Mouse (Mus musculus) frontal cortex, postnatal 14 days (tissue): ENCODE results near the gene Sik3.
A peak's percentile ranks its signal among the peaks of the same experiment; 100 is the strongest.
"Not testable (repeated sequence)": the region's sequence is repeated elsewhere in the genome, so short reads cannot be mapped to it uniquely, and the experiment has no call there.

Experiments
- DNase-seq, 2 experiments: peaks; one replicate each; pipeline ENCODE4 v3.0.0; 2022; ENCODE audit warnings: low spot score in 2 of 2

Sik3 gene

DNA sequence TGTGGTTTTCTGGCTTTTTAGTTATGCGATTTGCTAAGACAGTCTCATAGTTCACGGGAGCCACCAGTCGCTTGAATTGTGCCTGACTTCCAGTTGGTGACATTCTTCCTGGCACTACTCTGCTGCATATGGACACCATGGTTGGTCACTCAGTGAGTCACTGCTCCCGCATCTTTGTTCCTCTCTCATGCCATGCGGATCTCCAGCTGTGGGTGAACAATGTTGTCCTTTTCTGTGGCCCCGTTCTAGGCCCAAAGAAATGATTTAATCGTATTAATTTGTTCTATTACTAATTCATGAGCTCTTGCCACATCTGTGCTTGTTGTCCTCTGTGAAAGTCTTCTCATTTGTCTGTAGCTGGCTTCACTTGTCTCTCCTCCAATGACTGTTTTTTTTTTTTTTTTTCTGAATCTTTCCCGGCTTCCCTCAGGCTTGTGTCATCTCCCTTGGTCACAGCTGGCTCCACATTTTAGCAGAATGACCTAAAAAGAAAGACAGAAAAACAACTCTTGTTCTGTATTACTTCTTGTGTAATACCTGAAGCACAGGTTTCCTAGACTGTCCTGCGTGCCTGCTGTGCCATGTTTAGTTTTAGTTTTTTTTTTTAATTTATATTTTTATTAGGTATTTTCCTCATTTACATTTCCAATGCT, 40.5 kb downstream of the Sik3 start:
- DNase-seq = no peak

DNA sequence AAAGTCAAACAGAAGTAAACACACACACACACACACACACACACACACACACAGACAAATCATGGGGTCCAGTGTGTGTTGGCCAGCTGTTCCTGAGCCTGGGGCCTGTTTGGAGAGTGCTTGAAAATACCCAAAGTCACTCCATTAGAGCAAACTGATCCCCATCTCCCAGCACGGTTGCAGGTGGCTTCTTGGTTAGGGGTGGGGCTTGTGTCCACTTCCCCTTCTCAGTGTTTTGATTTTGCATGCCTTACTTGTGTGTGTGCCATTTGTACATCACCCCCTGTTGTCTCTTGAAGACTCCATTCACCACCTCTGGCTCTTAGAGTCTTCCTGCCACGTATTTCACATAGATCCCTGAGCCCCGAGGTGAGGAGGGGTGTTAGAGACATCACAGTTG, 45.4 kb downstream of the Sik3 start:
- no peak for DNase-seq

GRCm38 (mm10) chr9:46060249-46060648, 47.6 kb downstream of the Sik3 start:
- DNase-seq = no peak

- peak in 1 of 2 experiments; percentile 17 for DNase-seq
Observed at GRCm38 (mm10) chr9:46061696-46062425, 49.2 kb downstream of the Sik3 start.

DNA sequence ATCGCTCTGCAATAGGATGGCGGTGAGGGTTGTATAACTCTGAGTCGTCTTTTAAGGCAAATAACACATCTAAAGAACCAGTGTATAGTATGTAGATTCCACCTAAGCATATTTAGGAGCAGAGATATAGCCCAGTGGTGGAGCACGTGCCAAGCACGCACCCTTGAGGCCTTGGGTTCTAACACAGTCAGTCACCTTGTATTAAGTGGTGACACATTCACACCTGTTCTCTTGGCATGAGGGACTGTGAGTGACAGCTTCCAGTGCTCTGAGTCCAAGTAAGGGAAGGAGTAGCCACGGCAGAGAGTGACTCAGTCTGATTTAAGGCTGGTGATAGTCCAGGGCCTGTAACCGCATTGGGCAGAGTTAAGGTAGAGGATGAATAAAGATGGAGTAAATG, 51.7 kb downstream of the Sik3 start:
- no peak for DNase-seq

DNA sequence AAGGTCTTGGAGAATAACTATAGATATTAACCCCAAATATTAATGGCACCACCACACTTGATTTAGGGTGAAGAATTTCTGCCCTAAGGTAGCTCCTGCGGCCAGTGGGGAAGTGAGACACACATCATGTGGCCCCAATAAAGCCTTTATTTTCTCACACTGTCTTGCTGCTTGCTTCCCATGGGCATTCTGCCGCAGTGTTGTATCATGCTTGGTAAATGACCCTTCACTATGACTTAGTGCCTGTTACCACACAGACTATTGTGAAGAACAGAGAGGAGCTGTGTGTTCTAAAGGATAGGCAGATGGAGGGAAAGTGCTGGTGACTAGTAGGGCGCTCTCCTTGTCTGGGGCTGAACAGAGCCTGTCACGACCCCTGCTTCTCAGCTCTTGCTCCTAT, 54.1 kb downstream of the Sik3 start:
- DNase-seq = no peak

GRCm38 (mm10) chr9:46067691-46068090, 55.1 kb downstream of the Sik3 start:
- DNase-seq = no peak

DNA sequence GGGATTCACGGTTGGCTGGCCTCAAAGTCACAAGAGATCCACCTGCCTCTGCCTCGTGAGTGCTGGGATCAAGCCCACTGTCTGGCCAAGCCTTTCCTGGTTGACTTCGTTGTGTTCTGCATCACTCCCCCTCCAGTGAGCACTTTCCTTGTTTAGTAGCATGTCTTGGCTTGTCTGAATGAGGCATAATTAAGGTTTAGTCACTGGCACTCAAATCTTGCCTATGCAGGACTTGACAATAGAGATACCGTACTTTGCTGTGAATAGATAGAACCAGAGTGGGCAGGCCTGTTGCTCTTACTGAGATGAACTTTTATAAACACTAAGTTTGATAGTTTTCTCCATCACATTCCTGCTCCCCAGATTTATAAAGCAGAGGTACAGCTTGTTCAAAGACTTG, 56.4 kb downstream of the Sik3 start:
- no peak for DNase-seq

DNA sequence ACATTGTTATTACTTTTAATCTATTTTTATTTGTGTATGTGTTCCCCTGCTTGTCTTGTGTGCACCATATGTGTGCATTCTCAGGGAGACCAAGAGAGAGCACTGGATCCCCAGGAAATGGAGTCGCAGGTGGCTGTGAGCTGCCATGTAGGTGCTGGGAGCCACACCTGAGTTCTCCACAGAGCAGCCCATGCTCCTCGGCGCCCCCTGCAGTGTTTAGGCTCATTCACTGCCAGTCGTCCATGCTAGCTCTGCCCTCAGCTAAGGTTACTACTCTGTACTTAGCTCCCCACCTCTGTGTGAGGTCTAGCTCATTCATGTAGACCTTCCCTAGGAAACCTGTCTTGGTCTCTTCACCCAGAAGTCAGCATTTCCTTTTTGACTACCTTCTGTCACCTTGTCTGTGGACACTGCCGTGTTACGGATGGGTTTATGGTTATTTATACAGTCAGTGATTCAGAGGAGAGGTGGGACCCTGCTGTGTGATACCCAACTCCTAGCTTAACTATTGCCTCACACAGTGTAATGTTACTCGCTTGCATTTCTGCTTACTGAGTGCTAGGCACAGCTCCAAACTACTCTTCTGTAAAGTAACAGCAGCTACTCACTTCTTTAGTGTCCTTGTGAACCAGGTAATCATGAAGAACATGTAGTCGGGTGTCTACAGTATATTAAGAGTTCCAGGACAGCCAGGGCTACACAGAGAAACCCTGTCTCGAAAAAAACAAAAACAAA, 59.6 kb downstream of the Sik3 start:
- no peak for DNase-seq

- no peak for DNase-seq
Observed at GRCm38 (mm10) chr9:46073443-46073842, 60.8 kb downstream of the Sik3 start.

DNA sequence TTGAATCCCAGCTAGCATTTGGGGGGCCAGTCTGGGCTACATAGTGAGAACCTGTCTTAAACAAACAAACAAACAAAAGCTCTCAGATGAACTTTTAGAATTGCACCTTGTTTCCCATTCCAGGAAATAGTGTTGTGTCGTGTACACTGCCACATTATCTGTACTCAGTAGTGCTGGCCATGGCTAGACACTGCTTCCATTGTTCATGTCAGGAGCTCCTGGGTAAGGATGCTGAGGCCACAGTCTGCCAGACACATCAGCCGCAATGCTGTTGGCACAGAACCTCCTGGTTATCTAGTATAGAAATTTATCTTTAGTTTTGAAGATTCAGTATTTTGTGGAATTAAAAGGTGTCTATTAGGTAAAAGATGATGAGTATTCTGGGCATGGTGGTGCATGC, 63.0 kb downstream of the Sik3 start:
- no peak for DNase-seq

DNA sequence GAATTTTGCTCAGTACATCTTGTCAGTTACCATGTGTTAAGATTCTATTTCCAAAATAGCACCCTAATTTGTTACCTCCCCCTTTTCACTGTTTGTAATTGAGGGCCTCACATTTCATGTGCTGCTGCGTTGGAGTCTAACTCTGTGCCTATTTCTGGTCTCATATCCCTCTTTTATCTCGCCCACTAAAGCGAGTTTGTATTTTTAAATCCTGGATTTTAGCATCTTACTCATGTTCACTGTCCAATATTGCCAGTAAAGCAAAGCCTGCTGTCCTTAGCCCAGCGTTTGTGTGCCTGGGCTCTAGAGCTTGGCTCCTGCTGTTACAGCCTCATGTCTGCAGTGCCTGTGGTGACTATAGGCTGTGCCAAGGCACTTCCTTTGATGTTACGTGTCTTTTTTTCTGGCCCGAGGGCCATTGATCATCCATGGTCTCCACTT, 69.8 kb downstream of the Sik3 start:
- DNase-seq = peak in 1 of 2 experiments; percentile 21

DNA sequence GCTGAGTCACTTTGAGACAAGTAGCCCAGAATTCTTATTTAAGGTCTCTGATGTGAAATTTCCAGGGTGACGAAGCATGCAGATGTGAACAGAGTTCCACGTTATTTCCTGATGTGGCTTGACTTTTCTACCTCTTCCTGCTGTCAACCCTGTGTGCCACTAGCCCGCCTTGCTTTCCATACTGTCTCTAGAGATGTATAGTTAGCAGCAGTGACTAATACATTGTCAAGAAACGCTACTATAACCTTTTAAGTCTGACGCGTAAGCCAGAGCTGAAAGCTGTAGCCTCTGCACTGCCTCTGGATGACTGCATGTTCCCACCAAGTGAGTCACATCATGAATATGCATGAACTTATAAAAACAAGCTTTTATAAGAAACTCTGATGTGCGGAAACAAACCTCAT, 70.9 kb downstream of the Sik3 start:
- no peak for DNase-seq

GRCm38 (mm10) chr9:46085898-46086297, 73.3 kb downstream of the Sik3 start:
- no peak for DNase-seq

DNA sequence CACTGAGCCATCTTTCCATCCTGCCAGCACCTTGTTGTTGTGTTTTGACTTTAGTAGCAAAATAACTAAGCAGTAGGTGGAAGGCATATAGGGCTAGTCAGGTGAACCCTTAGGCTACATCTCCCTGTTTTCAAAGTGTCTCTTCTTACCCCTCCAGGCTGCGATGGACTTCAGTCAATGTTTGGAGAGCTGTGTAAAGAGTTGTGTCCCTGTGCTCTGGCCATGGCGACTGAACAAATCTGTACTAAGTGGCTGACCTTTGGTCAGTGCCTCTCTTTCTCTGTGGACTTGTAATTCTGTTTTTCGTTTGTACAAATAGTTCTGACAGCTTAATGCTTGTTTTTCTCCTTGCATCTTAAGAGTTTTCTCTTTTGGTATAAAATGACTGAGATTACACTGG, 74.2 kb downstream of the Sik3 start:
- no peak for DNase-seq

DNA sequence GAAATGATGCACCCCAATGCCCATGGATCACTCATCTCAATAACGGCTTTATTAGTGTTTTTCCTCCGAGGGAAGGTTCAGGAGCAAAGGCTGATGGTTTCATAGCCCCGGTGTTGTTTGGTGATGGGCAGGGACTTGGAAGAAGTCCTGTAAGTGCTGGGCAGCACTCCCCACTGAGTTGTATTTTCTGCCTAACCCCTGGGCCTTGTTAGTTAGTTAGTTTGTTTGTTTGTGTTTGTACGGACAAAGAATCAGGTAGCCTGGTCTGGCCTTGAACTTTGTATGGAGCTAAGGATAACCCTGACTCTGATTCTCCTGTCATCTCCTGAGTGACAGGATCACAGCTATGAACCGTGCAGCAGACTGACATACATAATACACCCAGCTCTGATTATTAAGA, 74.8 kb downstream of the Sik3 start:
- DNase-seq = no peak

GRCm38 (mm10) chr9:46088722-46089121, 76.1 kb downstream of the Sik3 start:
- DNase-seq = no peak

DNA sequence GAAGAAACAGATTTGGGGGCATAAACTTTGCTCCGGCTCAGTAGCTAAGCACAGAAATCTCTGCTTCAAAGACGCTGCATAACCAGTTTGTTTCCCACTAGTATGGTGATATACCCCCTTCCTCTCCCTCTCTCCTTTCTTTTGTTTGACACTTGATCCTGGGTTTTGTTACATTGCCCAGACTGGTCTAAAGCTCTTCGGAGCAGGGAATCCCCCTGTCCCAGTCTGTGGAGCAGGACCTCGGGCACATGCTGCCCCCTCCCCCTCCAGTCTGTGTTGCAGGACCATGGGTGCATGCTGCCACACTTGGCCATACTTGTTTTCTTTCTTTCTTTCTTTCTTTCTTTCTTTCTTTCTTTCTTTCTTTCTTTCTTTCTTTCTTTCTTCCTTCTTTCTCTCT, 77.4 kb downstream of the Sik3 start:
- DNase-seq = no peak

DNA sequence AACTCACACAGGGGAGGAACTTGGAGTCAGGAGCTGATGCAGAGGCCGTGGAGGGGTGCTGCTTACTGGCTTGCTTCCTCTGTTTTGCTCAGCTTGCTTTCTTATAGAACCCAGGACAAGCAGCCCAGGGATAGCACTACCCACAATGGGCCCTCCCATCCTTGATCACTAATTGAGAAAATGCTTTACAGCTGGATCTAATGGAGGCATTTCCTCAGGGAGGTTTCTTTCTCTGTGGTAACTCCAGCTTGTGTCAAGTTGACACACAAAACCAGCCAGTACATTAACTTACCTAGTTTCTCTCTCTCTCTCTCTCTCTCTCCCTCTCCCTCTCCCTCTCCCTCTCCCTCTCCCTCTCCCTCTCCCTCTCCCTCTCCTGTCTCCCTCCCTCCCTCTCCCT, 78.5 kb downstream of the Sik3 start:
- DNase-seq = not testable (repeated sequence)

DNA sequence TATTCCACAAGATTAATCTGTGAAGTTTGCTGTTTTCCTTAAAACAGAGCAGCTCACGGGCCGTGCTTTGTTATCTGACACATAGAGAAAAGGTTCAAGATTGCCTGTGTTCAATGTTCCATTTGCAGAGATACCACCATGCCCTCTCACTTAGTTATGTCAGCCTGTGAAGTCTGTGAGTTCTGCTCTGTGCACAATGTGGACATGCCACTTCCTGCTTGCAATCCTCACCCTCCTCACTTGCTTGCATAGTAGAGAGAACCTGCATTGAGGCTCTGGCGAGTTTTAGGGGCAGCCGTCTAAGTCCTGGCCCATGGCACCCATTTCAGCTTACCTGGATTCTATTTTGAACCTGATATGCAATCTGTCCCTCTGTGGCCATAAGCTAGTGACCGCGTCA, 80.0 kb downstream of the Sik3 start:
- DNase-seq = no peak

DNA sequence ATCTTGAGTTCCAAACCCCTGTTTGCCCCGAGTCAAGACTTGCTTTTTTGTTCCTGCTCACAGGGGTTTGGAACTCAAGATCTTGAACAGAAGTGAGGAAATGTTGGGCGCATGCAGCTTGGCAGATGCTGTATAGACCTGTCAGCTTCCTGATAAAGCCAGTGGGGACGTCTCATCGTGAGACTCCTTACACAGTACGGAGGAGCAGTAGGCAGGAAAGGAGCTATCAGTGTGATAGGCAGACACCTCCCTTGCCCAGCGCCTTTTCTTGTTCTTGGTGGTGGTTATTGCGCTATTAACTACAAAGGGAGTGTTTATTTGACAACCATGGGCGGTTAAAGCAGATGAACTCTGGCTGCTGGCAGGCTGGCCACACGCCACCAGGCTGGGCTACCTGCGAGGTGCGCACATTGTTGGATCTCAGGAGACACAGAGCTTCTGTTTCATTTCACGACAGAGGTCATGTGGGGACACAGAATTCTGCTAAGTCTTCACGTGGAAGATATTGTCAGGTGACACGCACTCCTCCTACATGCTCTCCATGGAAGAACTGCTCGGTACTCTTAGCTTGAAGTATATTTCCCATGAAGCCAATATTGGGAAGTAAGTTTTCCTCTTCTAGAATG, 85.9 kb downstream of the Sik3 start:
- DNase-seq = no peak

GRCm38 (mm10) chr9:46099107-46099506, 86.5 kb downstream of the Sik3 start:
- no peak for DNase-seq
